In the genomic region with DNA sequence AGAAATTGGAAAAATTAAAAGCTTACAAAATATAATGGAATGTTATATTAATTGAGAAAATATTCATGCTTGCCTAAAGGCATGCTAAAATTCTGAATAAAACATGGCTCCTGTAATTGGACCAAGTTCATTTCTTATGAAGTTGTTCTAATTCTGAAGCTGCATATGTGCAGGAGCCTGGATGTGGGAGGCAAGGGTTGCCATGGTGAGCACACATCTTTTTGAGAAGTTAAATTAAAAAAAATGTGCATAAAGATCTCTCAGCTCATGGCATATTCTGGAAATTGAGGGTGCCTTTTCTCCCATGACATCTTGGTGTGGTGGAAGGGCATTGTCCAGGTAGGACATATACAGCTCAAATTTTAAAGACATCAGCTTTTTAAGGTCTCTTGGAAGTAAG, we compare ENCODE assay signal across 15 mouse cellular contexts. TPM values are rescaled to one million over a fixed set of nuclear protein-coding genes. Genes with fewer than 3 reads are reported as not detected.
DNase-seq lines count a peak whose midpoint lies in the region; ATAC-seq lines count a peak whose summit lies in the region.
"Had no signal": no experiment of that assay in that cellular context is flagged by ENCODE, and none has a peak within 500 bp of the region (broad histone marks: within the 10 kb centered on the region; RNA-seq: fewer than 3 reads in every experiment).

No protein-coding gene starts in this region.

- peak; percentile 48 to 58 for DNase-seq in frontal cortex, adult 2 months (ENCODE audit: extremely low spot score in 1 of 2, low spot score in 1 of 2)
- DNase-seq in frontal cortex, postnatal 14 days (ENCODE audit: low spot score in 2 of 2): no peak
- DNase-seq in right cerebral cortex, adult 2 months (ENCODE audit: low spot score in 2 of 2): peak; percentile 54 to 60
- DNase-seq in right cerebral cortex, postnatal 14 days: no peak
- DNase-seq in midbrain, embryonic 14.5 days: peak; percentile 34
- no peak for DNase-seq in cerebellum, postnatal 14 days
- DNase-seq in urinary bladder, postnatal 36 days (ENCODE audit: low spot score in 2 of 2): no peak
- no peak for DNase-seq in gastrocnemius, postnatal 25 days
- DNase-seq: B cell, adult 2 months; kidney, adult 9 months; lung, postnatal 10 days; thymus, postnatal 25 days had no signal

- H3K36me3 ChIP-seq in midbrain, embryonic 14.5 days (ENCODE audit: control insufficient read depth, insufficient read depth, low read length): no peaks in the 10 kb centered on the region
- H3K36me3 ChIP-seq: G1E had no signal

- peaks cover 7% of the 10 kb centered on the region for H3K4me1 ChIP-seq in midbrain, embryonic 14.5 days (ENCODE audit: control insufficient read depth, insufficient read depth, low read length)

- no peaks in the 10 kb centered on the region for H3K27me3 ChIP-seq in midbrain, embryonic 14.5 days (ENCODE audit: control insufficient read depth, insufficient read depth, low read length)

- H3K27ac ChIP-seq in midbrain, embryonic 14.5 days (replicated peaks; ENCODE audit: low read depth, low read length): no peak overlapping the region

- H3K9me3 ChIP-seq in midbrain, embryonic 14.5 days (ENCODE audit: control insufficient read depth, low read length): no peaks in the 10 kb centered on the region

- H3K4me3 ChIP-seq in midbrain, embryonic 14.5 days (replicated peaks; ENCODE audit: low read depth, low read length): peak overlapping the region; percentile 89

- H3K4me2 ChIP-seq in midbrain, embryonic 14.5 days (ENCODE audit: low read length): peak overlapping the region; percentile 82

- no peak for ATAC-seq in midbrain, embryonic 14.5 days (ENCODE audit: low FRiP score, low TSS enrichment)

- H3K9ac ChIP-seq in midbrain, embryonic 14.5 days (replicated peaks; ENCODE audit: low read length): peak overlapping the region; percentile 96; the same call in 1 of the 2 replicates

RNA-seq across cellular contexts. Expression of gene Lrrc7, which starts 3.4 kb away (rescaled TPM):
- polyA plus RNA-seq in frontal cortex, adult 2 months (2012; rRNA removed): 19.6 and 19.9 TPM in 2 replicates
- polyA plus RNA-seq in midbrain, embryonic 14.5 days (2014; fragmentation: Nextera tagmentation; extraction: Ambion mirVana): 13.0 and 13.2 TPM in 2 replicates
- not detected for total RNA-seq in gastrocnemius, postnatal 25 days (2021)
- total RNA-seq: liver, adult 2 months had no signal
- polyA plus RNA-seq: G1E; gonadal fat pad, adult 2 months; liver, adult 2 months had no signal

Comparison
In these comparisons a context has a peak if more than half of its experiments do, and no peak if none do; other contexts are left out.
1. DNase-seq: peak in frontal cortex, adult 2 months (2 of 2), right cerebral cortex, adult 2 months (2 of 2) and midbrain, embryonic 14.5 days (single experiment); none in frontal cortex, postnatal 14 days (0 of 2), right cerebral cortex, postnatal 14 days (single experiment), cerebellum, postnatal 14 days (0 of 2), urinary bladder, postnatal 36 days (0 of 2) and gastrocnemius, postnatal 25 days (single experiment).